Mouse (Mus musculus): ENCODE data around the gene Olfr316. TPM values are rescaled to one million over a fixed set of nuclear protein-coding genes. Genes with fewer than 3 reads are reported as not detected.

The Olfr316 gene
- polyA plus RNA-seq (2021; fragmentation: Nextera tagmentation) = 0.67 and 0.89 TPM in 2 replicates
- long read RNA-seq, experiment 1, partial matches to known transcripts = 0 of 2 reads
- long read RNA-seq, experiment 1, other reads (novel, unspliced or antisense) = 2 of 2 reads
- long read RNA-seq, experiment 2, partial matches to known transcripts = 0 of 4 reads
- long read RNA-seq, experiment 2, other reads (novel, unspliced or antisense) = 4 of 4 reads

DNA sequence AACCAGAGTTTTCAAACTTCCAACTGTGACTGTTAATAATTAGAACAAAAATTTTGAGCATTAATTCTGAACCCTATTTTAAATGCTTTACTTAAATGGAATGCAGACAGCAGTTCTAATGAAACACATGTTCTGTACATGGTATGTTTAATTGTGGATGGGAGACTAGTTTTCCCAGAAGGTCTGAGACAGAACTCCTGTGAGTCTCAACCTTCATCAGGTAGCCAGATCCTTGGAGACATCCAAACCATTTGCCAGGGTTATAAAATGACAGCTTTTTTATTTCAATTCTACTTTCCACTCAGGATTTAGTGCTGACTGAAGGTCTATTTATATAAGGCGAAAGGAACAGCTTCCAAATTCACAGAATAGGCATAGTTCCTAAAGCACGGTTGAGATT lies at the start of gene Olfr316:
Olfr316 (plus strand) TSS at position 301 of the 400 bp plus-strand sequence.

DNA sequence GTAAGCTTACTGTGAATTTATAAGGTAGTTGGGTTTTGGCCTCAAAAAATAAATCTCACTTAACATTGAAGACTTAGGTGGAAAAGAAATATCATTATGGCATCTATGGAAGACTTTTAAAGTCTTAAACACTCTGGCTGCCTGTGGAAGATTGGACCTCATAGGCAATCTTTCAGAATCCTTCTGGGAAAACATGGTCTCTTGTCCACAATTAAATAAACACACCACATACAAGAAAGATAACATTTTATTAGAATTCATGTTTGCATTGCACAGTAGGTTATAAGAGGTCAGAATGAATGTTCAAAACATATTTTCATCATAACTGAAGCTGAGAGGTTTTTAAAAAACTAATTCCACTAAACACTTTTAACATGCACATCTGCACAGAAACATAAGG lies 28.6 kb upstream of the Olfr316 start, which contains the start of gene Olfr318:
Olfr318 (minus strand) TSS at position 101 of the 400 bp plus-strand sequence.

GRCm38 (mm10) chr11:58738792-58739262 lies 13.7 kb upstream of the Olfr316 start, which contains the start of gene Olfr317:
Gene Olfr317 (minus strand): TSS chr11:58739212.

DNA sequence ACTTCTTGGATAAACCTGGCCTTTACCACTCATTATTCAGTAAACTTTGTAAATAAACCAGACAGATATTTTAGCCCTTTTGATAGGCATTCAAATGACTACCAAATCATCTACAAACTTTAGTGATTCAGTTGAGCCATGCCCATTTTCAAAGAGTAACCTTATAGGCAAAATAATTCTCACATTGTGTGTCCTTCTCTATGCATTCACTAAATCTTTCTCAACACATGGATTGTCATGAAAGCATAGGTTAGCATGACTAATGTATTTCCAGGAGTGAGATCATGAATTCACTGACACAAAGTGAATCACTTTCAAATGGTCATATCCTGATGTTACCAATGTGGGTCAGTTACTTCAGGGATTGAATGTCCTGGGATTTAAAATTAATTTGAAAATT lies 20.4 kb downstream of the Olfr316 start, which contains the start of gene Olfr315:
Olfr315 (plus strand) TSS at position 301 of the 400 bp plus-strand sequence.

DNA sequence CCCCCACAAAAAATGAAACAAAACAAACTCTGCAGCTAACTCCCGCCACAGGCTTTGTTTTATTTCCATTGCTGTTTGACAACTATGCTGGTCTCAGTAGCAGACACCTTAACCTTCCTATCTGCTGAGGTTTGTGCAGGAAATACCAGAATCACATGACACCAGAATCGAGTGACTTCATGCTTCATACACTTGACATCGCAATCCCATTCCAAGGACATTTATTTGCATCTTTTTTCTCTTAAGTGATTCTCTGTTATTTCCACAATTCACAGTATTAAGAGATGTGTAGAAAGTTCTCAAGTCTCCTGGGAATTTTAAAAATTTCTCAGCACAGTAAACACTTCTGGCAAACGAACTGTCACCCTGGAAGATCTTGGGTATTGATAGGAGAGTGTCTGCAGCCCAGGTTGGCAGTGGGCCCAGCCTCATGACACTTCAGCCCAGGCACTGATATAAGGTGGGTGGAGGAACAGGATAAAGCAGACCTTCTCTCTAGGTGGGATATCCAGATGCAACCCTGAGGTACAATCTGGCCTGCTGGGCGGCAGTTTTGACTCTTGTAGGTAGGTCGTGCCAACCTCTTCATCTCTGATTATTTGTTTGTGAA lies 30.1 kb downstream of the Olfr316 start, which contains the start of gene Olfr314:
Olfr314 (plus strand) TSS at position 473 of the 610 bp plus-strand sequence.

GRCm38 (mm10) chr11:58801558-58802228 lies 49.2 kb downstream of the Olfr316 start, which contains the start of gene Fam183b:
Gene Fam183b (minus strand): TSS chr11:58801960.

Other genes with a start within 250 kb of the Olfr316 start
- gene Olfr330, start 217.9 kb upstream of the Olfr316 start, polyA plus RNA-seq (2021; fragmentation: Nextera tagmentation) = not detected in 2 replicates
- not detected in 2 replicates for gene Olfr329-ps, start 206.3 kb upstream of the Olfr316 start, polyA plus RNA-seq (2021; fragmentation: Nextera tagmentation)
- not detected in 2 replicates for gene Olfr328, start 197.1 kb upstream of the Olfr316 start, polyA plus RNA-seq (2021; fragmentation: Nextera tagmentation)
- gene Olfr224, start 182.2 kb upstream of the Olfr316 start, polyA plus RNA-seq (2021; fragmentation: Nextera tagmentation) = not detected in 2 replicates
- not detected in 2 replicates for gene Olfr325, start 175.0 kb upstream of the Olfr316 start, polyA plus RNA-seq (2021; fragmentation: Nextera tagmentation)
- not detected in 2 replicates for gene Olfr324, start 157.6 kb upstream of the Olfr316 start, polyA plus RNA-seq (2021; fragmentation: Nextera tagmentation)
- gene 2210407C18Rik, start 136.7 kb upstream of the Olfr316 start, polyA plus RNA-seq (2021; fragmentation: Nextera tagmentation) = not detected in 2 replicates
- gene Olfr323, start 122.2 kb upstream of the Olfr316 start, polyA plus RNA-seq (2021; fragmentation: Nextera tagmentation) = not detected in 2 replicates
- gene Trim58, start 112.3 kb upstream of the Olfr316 start, polyA plus RNA-seq (2021; fragmentation: Nextera tagmentation) = not detected in 2 replicates
- gene Olfr322, start 94.0 kb upstream of the Olfr316 start, polyA plus RNA-seq (2021; fragmentation: Nextera tagmentation) = not detected in 2 replicates
- gene Olfr320, start 71.6 kb upstream of the Olfr316 start, polyA plus RNA-seq (2021; fragmentation: Nextera tagmentation) = not detected in 2 replicates
- gene Olfr319, start 53.6 kb upstream of the Olfr316 start, polyA plus RNA-seq (2021; fragmentation: Nextera tagmentation) = not detected in 2 replicates
- gene Olfr318, start 28.7 kb upstream of the Olfr316 start, polyA plus RNA-seq (2021; fragmentation: Nextera tagmentation) = not detected in 2 replicates
- 0.09 and 0.13 TPM in 2 replicates for gene Olfr317, start 13.5 kb upstream of the Olfr316 start, polyA plus RNA-seq (2021; fragmentation: Nextera tagmentation)
- not detected in 2 replicates for gene Olfr315, start 20.5 kb downstream of the Olfr316 start, polyA plus RNA-seq (2021; fragmentation: Nextera tagmentation)
- gene Olfr314, start 30.2 kb downstream of the Olfr316 start, polyA plus RNA-seq (2021; fragmentation: Nextera tagmentation) = not detected in 2 replicates
- 28.9 and 30.2 TPM in 2 replicates for gene Fam183b, start 49.2 kb downstream of the Olfr316 start, polyA plus RNA-seq (2021; fragmentation: Nextera tagmentation)
- gene Olfr313, start 62.3 kb downstream of the Olfr316 start, polyA plus RNA-seq (2021; fragmentation: Nextera tagmentation) = not detected in 2 replicates
- not detected in 2 replicates for gene Olfr312, start 76.5 kb downstream of the Olfr316 start, polyA plus RNA-seq (2021; fragmentation: Nextera tagmentation)
- gene Olfr311, start 86.5 kb downstream of the Olfr316 start, polyA plus RNA-seq (2021; fragmentation: Nextera tagmentation) = not detected in 2 replicates
- 3.5 and 3.9 TPM in 2 replicates for gene Gm12258, start 94.4 kb downstream of the Olfr316 start, polyA plus RNA-seq (2021; fragmentation: Nextera tagmentation)
- 3.4 and 4.0 TPM in 2 replicates for gene 2810021J22Rik, start 114.5 kb downstream of the Olfr316 start, polyA plus RNA-seq (2021; fragmentation: Nextera tagmentation)
- 6.0 and 6.7 TPM in 2 replicates for gene Zfp39, start 151.5 kb downstream of the Olfr316 start, polyA plus RNA-seq (2021; fragmentation: Nextera tagmentation)
- not detected in 2 replicates for gene Btnl10, start 165.2 kb downstream of the Olfr316 start, polyA plus RNA-seq (2021; fragmentation: Nextera tagmentation)
- 359 and 481 TPM in 2 replicates for gene Rnf187, start 186.2 kb downstream of the Olfr316 start, polyA plus RNA-seq (2021; fragmentation: Nextera tagmentation)
- gene Hist3h2ba, start 196.2 kb downstream of the Olfr316 start, polyA plus RNA-seq (2021; fragmentation: Nextera tagmentation) = 23.0 and 26.4 TPM in 2 replicates
- gene Hist3h2a, start 202.0 kb downstream of the Olfr316 start, polyA plus RNA-seq (2021; fragmentation: Nextera tagmentation) = 89.8 and 93.1 TPM in 2 replicates
- gene Trim17, start 202.0 kb downstream of the Olfr316 start, polyA plus RNA-seq (2021; fragmentation: Nextera tagmentation) = 4.6 and 5.0 TPM in 2 replicates
- 10.9 and 12.4 TPM in 2 replicates for gene Trim11, start 225.4 kb downstream of the Olfr316 start, polyA plus RNA-seq (2021; fragmentation: Nextera tagmentation)